Mouse (Mus musculus): ENCODE measurements at regions not wholly inside any gene's neighbourhood (a gene's known extent, or its start where the extent isn't known, plus 50 kb on each side); places are given as distances from the start of the nearest gene placed in this dataset.
A peak's percentile ranks its signal among the peaks of the same experiment; 100 is the strongest.

- dilution Hi-C loops (cut with MboI; ENCODE audit: extremely low pct_ligation_motif_present, extremely low pct_unique_long_range_greater_than_20kb, low sequenced_read_pairs) = no loop called here
- in situ Hi-C loops (cut with MboI; ENCODE audit: low pct_ligation_motif_present, low pct_unique_long_range_greater_than_20kb, low sequenced_read_pairs) = loop anchor here (10.0 kb wide), 1 partner anchor 70 kb away; no protein-coding TSS in a partner anchor
- DNase-seq (ENCODE audit: extremely low read depth) = peak; percentile 62
Observed at GRCm38 (mm10) chr6:89005094-89005493, 103.0 kb downstream of the Tpra1 start.

GRCm38 (mm10) chr6:89006997-89007396, 104.9 kb downstream of the Tpra1 start:
- Histone ChIP-seq H3K27ac (ENCODE audit: insufficient read depth, low read depth) (no peak overlapping the region), H3K9me3 (replicated peaks; ENCODE audit: low read length) (no peaks in the 10 kb centered on the region), H3K4me3 (replicated peaks in 1 of 3; ENCODE audit: low read depth in 2 of 3, low read length in 2 of 3, poor library complexity in 1 of 3) (no peak overlapping the region), H3K9ac (ENCODE audit: insufficient read depth, low read depth) (no peak overlapping the region), H3K4me1 (ENCODE audit: control insufficient read depth in 1 of 2, insufficient read depth in 2 of 2) (peaks cover 15 to 33% of the 10 kb centered on the region in 2 experiments; a peak in 3 of 4 replicates), H3K79me2 (replicated peaks; ENCODE audit: control insufficient read depth, extremely low read depth, insufficient read depth, poor library complexity, severe bottlenecking) (no peaks in the 10 kb centered on the region), H3K4me2 (ENCODE audit: insufficient read depth, low read depth, poor library complexity, severe bottlenecking) (no peak overlapping the region; the same call in 1 of the 2 replicates), H3K36me3 (replicated peaks in 1 of 2; ENCODE audit: control insufficient read depth in 1 of 2, insufficient read depth in 1 of 2, low read length in 1 of 2) (no peaks in the 10 kb centered on the region), H3K27me3 (replicated peaks) (no peaks in the 10 kb centered on the region)
- DNase-seq (ENCODE audit: extremely low read depth) = no peak
- dilution Hi-C loops (cut with MboI; ENCODE audit: extremely low pct_ligation_motif_present, extremely low pct_unique_long_range_greater_than_20kb, low sequenced_read_pairs) (no loop called here), in situ Hi-C loops (cut with MboI; ENCODE audit: low pct_ligation_motif_present, low pct_unique_long_range_greater_than_20kb, low sequenced_read_pairs) (loop anchor here (10.0 kb wide), 1 partner anchor 72 kb away; no protein-coding TSS in a partner anchor)
- no peak for TF ChIP-seq RCOR1 (conservative IDR thresholded peaks at IDR 0.05; ENCODE audit: low read depth, low read length)
- peak; percentile 58; the same call in 1 of the 2 replicates for TF ChIP-seq CHD2 (IDR thresholded peaks at IDR 0.05; ENCODE audit: low read length)
- no peak for TF ChIP-seq SIN3A (IDR thresholded peaks at IDR 0.05; ENCODE audit: low read length)
- TF ChIP-seq GABPA (IDR thresholded peaks at IDR 0.05; ENCODE audit: insufficient replicate concordance, low read depth, low read length) = no peak
- TF ChIP-seq ZKSCAN1 (IDR thresholded peaks at IDR 0.05; ENCODE audit: borderline replicate concordance, low read depth, low read length) = no peak
- no peak for TF ChIP-seq USF2 (conservative IDR thresholded peaks at IDR 0.05; ENCODE audit: low read depth, low read length)
- TF ChIP-seq MXI1 (IDR thresholded peaks at IDR 0.05; ENCODE audit: low read depth, low read length) = no peak
- TF ChIP-seq PAX5 (IDR thresholded peaks at IDR 0.05; ENCODE audit: low read length) = no peak
- TF ChIP-seq MEF2A (IDR thresholded peaks at IDR 0.05; ENCODE audit: borderline replicate concordance, low read depth, low read length) = no peak
- TF ChIP-seq MAFK (IDR thresholded peaks at IDR 0.05; ENCODE audit: insufficient replicate concordance, low read length) = no peak
- no peak for TF ChIP-seq MAZ (IDR thresholded peaks at IDR 0.05; ENCODE audit: low read depth, low read length)
- TF ChIP-seq JUN (IDR thresholded peaks at IDR 0.05; ENCODE audit: insufficient read depth, low read depth, low read length) = no peak
- no peak for TF ChIP-seq POLR2AphosphoS2 (IDR thresholded peaks at IDR 0.05; ENCODE audit: low read depth, low read length)
- TF ChIP-seq ZMIZ1 (IDR thresholded peaks at IDR 0.05; ENCODE audit: low read depth, low read length) = no peak
- peak; percentile 19; the same call in 1 of the 2 replicates for TF ChIP-seq IRF4 (IDR thresholded peaks at IDR 0.05; ENCODE audit: low read depth, low read length)
- TF ChIP-seq RAD21 (IDR thresholded peaks at IDR 0.05; ENCODE audit: low read depth, low read length) = no peak
- TF ChIP-seq ELF1 (IDR thresholded peaks at IDR 0.05; ENCODE audit: low read depth, low read length) = peak; percentile 61; the same call in 1 of the 2 replicates
- TF ChIP-seq JUND (conservative IDR thresholded peaks at IDR 0.05; ENCODE audit: low read depth, low read length) = no peak
- TF ChIP-seq CTCF (conservative IDR thresholded peaks at IDR 0.05 in 1 of 2, IDR thresholded peaks at IDR 0.05 in 1 of 2; ENCODE audit: low read depth in 2 of 2, low read length in 2 of 2) = no peak
- TF ChIP-seq EP300 (IDR thresholded peaks at IDR 0.05; ENCODE audit: low read length) = no peak
- TF ChIP-seq ZC3H11A (IDR thresholded peaks at IDR 0.05; ENCODE audit: low read depth, low read length) = no peak
- no peak for TF ChIP-seq MYC (IDR thresholded peaks at IDR 0.05; ENCODE audit: low read depth, low read length)
- 0 out of 2 replicates have a peak, but pooled peaks have one; percentile 29 for TF ChIP-seq TCF12 (IDR thresholded peaks at IDR 0.05; ENCODE audit: low read depth, low read length)
- no peak for TF ChIP-seq UBTF (IDR thresholded peaks at IDR 0.05; ENCODE audit: low read depth, low read length)
- TF ChIP-seq NELFE (IDR thresholded peaks at IDR 0.05; ENCODE audit: low read depth, low read length) = no peak
- TF ChIP-seq ETS1 (conservative IDR thresholded peaks at IDR 0.05; ENCODE audit: low read depth, low read length) = 0 out of 2 replicates have a peak, but pooled peaks have one; percentile 28
- TF ChIP-seq TBP (conservative IDR thresholded peaks at IDR 0.05; ENCODE audit: low read depth, low read length) = no peak
- TF ChIP-seq CHD1 (IDR thresholded peaks at IDR 0.05; ENCODE audit: low read depth, low read length) = no peak
- peak; percentile 29; the same call in 1 of the 2 replicates for TF ChIP-seq BHLHE40 (IDR thresholded peaks at IDR 0.05; ENCODE audit: low read depth, low read length)
- TF ChIP-seq SMC3 (IDR thresholded peaks at IDR 0.05; ENCODE audit: low read depth, low read length) = no peak

More at GRCm38 (mm10) chr6:89005094-89005493, 103.0 kb downstream of the Tpra1 start:
- no peaks in the 10 kb centered on the region for H3K36me3 ChIP-seq (replicated peaks in 1 of 2; ENCODE audit: control insufficient read depth in 1 of 2, insufficient read depth in 1 of 2, low read length in 1 of 2)
- H3K79me2 ChIP-seq (replicated peaks; ENCODE audit: control insufficient read depth, extremely low read depth, insufficient read depth, poor library complexity, severe bottlenecking) = no peaks in the 10 kb centered on the region
- no peaks in the 10 kb centered on the region for H3K9me3 ChIP-seq (replicated peaks; ENCODE audit: low read length)
- H3K4me2 ChIP-seq (ENCODE audit: insufficient read depth, low read depth, poor library complexity, severe bottlenecking) = no peak overlapping the region
- peaks cover 15 to 50% of the 10 kb centered on the region in 2 experiments; a peak in 3 of 4 replicates for H3K4me1 ChIP-seq (ENCODE audit: control insufficient read depth in 1 of 2, insufficient read depth in 2 of 2)
- H3K4me3 ChIP-seq (replicated peaks in 1 of 3; ENCODE audit: low read depth in 2 of 3, low read length in 2 of 3, poor library complexity in 1 of 3) = no peak overlapping the region
- H3K27me3 ChIP-seq (replicated peaks) = no peaks in the 10 kb centered on the region
- no peak for TF ChIP-seq MEF2A (IDR thresholded peaks at IDR 0.05; ENCODE audit: borderline replicate concordance, low read depth, low read length)
- TF ChIP-seq RAD21 (IDR thresholded peaks at IDR 0.05; ENCODE audit: low read depth, low read length) = peak; percentile 73
- no peak for TF ChIP-seq ZMIZ1 (IDR thresholded peaks at IDR 0.05; ENCODE audit: low read depth, low read length)
- TF ChIP-seq MAZ (IDR thresholded peaks at IDR 0.05; ENCODE audit: low read depth, low read length) = no peak
- TF ChIP-seq ELF1 (IDR thresholded peaks at IDR 0.05; ENCODE audit: low read depth, low read length) = no peak
- peak; percentile 58 to 72 for TF ChIP-seq CTCF (conservative IDR thresholded peaks at IDR 0.05 in 1 of 2, IDR thresholded peaks at IDR 0.05 in 1 of 2; ENCODE audit: low read depth in 2 of 2, low read length in 2 of 2)
- peak; percentile 76 for TF ChIP-seq SMC3 (IDR thresholded peaks at IDR 0.05; ENCODE audit: low read depth, low read length)
- TF ChIP-seq ZC3H11A (IDR thresholded peaks at IDR 0.05; ENCODE audit: low read depth, low read length) = peak; percentile 64; the same call in 1 of the 2 replicates
- no peak overlapping the region for H3K27ac ChIP-seq (ENCODE audit: insufficient read depth, low read depth)
- H3K9ac ChIP-seq (ENCODE audit: insufficient read depth, low read depth) = no peak overlapping the region

Data from CH12.LX (cell line).